Mouse (Mus musculus): ENCODE data around the gene Olfr1441.

Gene Olfr1441

DNA sequence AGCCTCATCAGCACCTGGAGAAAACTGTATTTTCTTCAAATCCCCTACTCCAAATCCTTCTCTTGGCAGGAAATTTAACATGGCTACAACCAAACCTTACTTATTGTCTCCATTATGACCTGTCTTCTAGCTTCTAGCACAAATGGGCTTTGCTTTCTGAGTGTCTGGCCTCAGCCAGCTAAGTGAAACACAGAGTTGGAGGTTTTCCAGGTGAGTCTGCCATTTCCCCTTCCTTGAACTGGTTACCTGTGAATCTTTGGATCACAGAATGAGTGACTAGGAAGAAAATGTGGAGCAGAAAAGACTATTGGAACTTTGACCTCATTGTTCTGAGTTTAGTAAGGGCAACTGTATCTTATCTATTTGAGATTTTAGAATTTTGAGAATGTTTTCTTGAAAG, at the start of gene Olfr1441:
Gene Olfr1441 (plus strand): TSS at position 73 of the 400 bp plus-strand sequence.
- in situ Hi-C loops (cut with MboI; ENCODE audit: low sequenced_read_pairs) = no loop called here

DNA sequence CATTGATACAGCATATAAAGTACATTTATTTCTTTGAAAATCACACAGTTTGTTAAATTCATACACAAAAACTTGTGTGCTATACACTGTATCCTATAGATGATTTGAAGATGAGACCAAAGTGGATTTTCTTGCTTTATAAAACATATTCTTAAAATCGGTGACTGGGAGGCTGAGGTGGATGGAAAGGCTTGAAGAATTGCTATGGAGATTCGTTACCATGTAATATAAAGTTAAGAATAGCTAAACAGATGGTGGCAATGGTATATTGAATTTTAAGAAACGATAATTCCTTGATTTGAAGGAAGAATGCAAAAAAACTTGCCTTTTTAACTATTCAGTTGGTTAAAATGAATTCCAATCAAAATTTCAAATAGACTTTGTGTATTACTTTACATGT, 44.2 kb upstream of the Olfr1441 start:
- in situ Hi-C loops (cut with MboI; ENCODE audit: low sequenced_read_pairs) = no loop called here

DNA sequence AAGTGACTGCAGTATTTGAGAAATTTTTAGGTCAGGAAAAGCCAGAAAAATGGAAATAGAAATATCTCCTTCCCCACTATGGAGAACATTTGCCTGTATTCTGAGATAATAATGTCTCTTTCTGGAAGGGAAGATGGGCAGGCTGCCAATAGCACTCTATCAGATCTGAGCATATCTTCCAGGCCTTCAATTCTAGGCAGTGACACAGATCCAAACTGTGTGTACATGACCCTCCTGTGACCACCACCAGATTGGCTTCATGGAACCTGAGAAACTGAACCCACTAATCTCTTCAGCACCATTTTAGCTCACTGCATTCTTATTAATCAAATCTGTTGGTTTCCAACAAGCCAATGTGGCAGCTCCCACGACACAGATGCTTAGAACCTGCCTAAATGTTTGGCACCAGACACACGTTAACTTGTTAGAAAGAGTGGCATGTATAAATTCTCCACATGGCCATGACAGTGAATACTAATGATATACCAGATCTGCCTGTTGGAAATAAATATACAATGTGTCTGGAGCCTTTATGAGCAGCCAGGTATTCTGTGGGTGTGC, 42.7 kb upstream of the Olfr1441 start:
- in situ Hi-C loops (cut with MboI; ENCODE audit: low sequenced_read_pairs) = no loop called here

- in situ Hi-C loops (cut with MboI; ENCODE audit: low sequenced_read_pairs) = no loop called here
Measured at GRCm38 (mm10) chr19:12386979-12387378, 30.3 kb upstream of the Olfr1441 start, which contains the start of gene Olfr1440. Olfr1440 (plus strand) TSS chr19:12387279.

- in situ Hi-C loops (cut with MboI; ENCODE audit: low sequenced_read_pairs) = no loop called here
Measured at GRCm38 (mm10) chr19:12413737-12414136, 3.5 kb upstream of the Olfr1441 start.

GRCm38 (mm10) chr19:12418312-12418711, 1.1 kb downstream of the Olfr1441 start:
- in situ Hi-C loops (cut with MboI; ENCODE audit: low sequenced_read_pairs) = no loop called here

DNA sequence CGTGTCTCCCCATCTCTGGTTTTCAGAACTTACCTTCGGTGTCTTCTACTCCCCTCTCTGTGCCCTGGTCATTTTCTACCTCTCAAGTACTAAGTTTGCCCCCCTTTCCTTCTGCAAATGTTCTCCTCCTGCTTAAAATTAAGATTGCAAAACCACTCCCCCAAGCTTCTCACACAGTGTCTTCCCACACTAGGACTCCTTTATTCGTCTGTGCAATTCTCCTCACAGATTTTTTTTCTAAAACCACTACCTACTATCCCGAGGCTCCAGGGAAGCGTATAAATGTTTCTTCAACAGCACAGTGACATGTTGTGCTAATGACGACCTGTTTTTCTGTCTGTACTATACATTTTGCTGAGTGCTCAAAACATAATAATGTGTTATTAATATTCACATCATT, 3.3 kb downstream of the Olfr1441 start:
- in situ Hi-C loops (cut with MboI; ENCODE audit: low sequenced_read_pairs) = no loop called here

DNA sequence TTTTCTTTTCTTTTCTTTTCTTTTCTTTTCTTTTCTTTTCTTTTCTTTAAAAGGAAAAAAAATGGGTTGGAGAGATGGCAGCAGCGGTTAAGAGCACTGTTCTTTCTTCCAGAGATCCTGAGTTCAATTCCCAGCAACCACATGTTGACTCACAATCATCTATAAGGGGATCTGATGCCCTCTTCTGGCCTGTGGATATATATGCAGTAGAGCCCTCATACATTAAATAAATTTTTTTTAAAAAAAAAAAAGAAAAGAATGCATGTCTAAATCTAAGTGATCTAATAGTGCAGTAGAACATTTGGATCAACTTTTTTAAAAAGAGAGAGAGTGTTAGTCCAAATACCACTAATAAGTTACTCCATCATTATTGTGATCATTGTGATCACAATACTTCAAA, 4.4 kb downstream of the Olfr1441 start:
- in situ Hi-C loops (cut with MboI; ENCODE audit: low sequenced_read_pairs) = no loop called here

DNA sequence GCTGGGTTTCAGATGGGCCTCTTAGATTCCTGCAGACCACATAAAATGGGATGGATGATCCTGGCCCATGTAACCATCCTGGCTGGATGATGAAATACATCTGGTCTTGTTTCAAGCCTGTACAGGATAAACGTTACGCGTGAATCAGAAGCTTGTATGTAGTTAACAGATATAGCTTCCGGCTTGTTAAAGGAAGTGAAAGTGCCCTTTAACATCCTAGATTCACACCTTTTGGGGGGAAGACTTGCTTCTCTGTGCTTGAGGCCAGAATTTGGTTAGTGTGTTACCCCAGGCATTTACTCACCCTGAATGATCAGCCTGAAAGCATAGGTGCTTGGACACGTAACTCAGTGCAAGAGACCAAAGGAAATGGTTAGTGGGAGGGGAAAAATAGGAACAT, 9.9 kb downstream of the Olfr1441 start:
- in situ Hi-C loops (cut with MboI; ENCODE audit: low sequenced_read_pairs) = no loop called here

- in situ Hi-C loops (cut with MboI; ENCODE audit: low sequenced_read_pairs) = no loop called here
Measured at GRCm38 (mm10) chr19:12427605-12428004, 10.4 kb downstream of the Olfr1441 start, which contains the start of gene Pfpl. Pfpl (plus strand) TSS chr19:12427905.

- in situ Hi-C loops (cut with MboI; ENCODE audit: low sequenced_read_pairs) = loop anchor here (10.0 kb wide), 1 partner anchor 62 kb away; no protein-coding TSS in a partner anchor
Measured at GRCm38 (mm10) chr19:12433033-12433432, 15.8 kb downstream of the Olfr1441 start.

- in situ Hi-C loops (cut with MboI; ENCODE audit: low sequenced_read_pairs) = loop anchor here (10.0 kb wide), 1 partner anchor 60 kb away; no protein-coding TSS in a partner anchor
Measured at GRCm38 (mm10) chr19:12435011-12435416, 17.8 kb downstream of the Olfr1441 start.

- in situ Hi-C loops (cut with MboI; ENCODE audit: low sequenced_read_pairs) = loop anchor here (10.0 kb wide), 1 partner anchor 59 kb away; no protein-coding TSS in a partner anchor
Measured at GRCm38 (mm10) chr19:12435750-12436524, 18.7 kb downstream of the Olfr1441 start.

GRCm38 (mm10) chr19:12439581-12439980, 22.3 kb downstream of the Olfr1441 start:
- in situ Hi-C loops (cut with MboI; ENCODE audit: low sequenced_read_pairs) = loop anchor here (10.0 kb wide), 1 partner anchor 55 kb away; no protein-coding TSS in a partner anchor

- in situ Hi-C loops (cut with MboI; ENCODE audit: low sequenced_read_pairs) = no loop called here
Measured at GRCm38 (mm10) chr19:12440103-12440725, 23.0 kb downstream of the Olfr1441 start.

DNA sequence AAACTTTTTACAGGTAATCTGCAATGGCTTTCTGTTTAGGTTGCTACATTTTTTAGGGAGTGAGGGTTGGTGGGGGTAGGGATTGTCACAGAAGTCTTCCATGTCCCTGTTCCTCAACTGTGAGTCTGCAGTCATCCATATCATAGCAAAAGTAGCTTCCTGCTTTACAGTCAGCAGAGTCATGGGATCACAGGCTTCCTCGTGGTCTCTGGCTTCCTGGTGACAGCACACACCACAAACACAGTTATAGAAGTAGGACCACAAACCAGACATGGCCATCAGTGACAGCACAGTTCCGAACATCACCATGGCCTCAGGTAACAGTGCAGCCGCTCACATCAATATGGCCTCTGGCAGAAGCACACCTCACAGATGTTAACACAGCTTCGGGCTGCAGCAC, 25.3 kb downstream of the Olfr1441 start:
- in situ Hi-C loops (cut with MboI; ENCODE audit: low sequenced_read_pairs) = no loop called here

GRCm38 (mm10) chr19:12445014-12445413, 27.8 kb downstream of the Olfr1441 start:
- in situ Hi-C loops (cut with MboI; ENCODE audit: low sequenced_read_pairs) = no loop called here

DNA sequence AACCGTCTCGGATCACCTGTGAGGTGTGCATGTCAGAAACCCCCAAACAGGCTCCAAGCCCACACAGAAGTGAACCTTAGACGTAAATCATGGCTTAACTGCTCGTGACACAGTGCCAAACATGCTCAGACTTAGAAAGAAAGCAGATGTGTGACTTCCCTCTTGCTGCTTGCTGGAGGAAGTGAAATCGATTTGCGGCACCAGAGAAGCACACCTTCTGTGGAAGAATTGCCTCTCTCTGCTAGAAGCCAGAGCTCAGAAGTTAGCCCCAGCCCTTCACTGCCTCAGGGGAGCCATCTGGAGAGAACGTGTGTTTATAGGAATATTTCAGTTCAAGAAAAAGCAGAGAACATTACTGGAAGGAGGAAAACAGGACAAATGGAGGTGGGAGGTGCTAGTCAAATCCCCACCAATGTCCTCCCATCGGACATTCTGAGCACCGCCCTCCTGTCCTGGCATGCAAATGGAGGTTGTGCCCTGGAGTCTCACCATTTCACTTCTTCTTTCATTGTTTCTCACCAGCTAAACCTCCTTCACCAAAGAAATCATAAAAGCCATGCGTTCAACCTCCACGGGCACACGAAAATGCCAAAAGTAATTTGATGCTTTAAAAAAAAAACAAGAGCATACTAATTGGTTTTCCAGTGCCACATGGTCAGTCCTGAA, 40.3 kb downstream of the Olfr1441 start:
- in situ Hi-C loops (cut with MboI; ENCODE audit: low sequenced_read_pairs) = no loop called here

DNA sequence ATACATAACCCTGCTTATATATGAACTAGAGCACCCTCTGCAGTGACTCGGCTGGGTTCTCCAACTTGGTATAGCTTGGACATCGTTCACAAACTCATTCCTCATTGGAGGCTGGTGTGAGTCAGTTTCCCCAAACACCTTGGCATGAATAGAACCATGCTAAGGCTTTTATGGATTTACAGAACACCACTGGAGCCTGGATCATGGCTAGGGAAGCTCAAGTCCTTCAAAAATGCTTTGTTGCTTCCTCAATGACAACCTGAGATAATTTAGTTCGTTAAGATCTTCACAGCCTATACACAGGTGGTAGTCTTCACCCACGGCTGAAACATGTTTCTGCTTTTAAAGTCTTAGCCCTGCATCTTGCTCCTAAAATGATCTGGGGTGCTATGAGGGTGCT, 42.3 kb downstream of the Olfr1441 start:
- in situ Hi-C loops (cut with MboI; ENCODE audit: low sequenced_read_pairs) = no loop called here

DNA sequence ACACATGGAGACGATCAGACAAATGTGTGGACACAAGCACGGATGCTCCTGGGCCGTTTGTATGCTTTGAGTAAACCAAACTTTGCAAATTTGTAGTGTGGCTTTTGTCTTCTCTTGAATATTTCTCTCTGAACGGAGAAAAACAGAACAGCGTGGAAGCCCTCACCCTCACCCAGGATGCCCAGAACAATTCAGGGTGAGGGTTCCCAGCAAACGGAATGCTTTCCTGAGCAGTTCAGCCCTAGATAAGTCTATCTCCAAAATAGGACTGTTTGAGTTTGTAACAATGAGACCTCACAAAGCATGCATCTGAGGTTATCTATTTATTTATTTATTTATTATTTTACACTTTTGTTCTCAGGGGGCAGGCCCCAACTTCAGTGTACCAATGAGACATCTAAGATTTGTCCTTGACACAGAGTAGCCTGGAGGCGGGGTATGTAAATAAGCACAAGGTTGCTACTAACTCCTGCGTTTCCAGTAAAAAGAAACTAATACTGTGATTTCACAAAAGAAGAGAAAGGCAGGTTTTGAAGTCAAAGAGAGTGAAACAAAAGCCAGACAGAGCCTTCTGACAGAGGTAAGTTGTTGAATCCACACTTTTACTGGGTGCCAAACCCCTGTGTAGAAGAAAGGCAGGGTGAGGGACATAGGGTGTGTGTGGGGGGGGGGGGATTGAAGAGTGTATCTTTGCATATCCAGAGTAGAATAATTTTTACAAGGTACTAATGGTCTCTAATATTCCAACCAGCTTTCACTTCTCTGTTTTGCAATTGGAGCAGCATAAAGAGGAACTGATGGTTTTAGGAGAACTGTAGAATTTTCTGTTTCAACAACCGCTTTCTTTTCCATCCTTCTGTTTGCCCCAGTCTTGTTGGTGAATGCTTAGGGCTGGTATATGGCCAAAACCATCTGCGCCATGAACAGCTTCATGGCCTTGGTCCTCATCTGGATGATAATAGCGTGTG, 43.3 kb downstream of the Olfr1441 start, which contains the start of gene Mpeg1:
Gene Mpeg1 (plus strand): TSS at position 498 of the 968 bp plus-strand sequence.
- in situ Hi-C loops (cut with MboI; ENCODE audit: low sequenced_read_pairs) = no loop called here
